Mouse (Mus musculus) urinary bladder, adult 2 months (tissue): ENCODE measurements around the gene Zfyve27. TPM values are rescaled to one million over a fixed set of nuclear protein-coding genes. Genes with fewer than 3 reads are reported as not detected.

Source experiments
- DNase-seq: peaks from one replicate; pipeline ENCODE4 v3.0.0; 2022; ENCODE audit warnings: low spot score
- polyA plus RNA-seq: library from polyadenylated mRNA; depleted of rRNA; stranded (reverse); fragments of >200 nt; gene quantifications from 2 replicates; pipeline ENCODE4 v1.2.3, GENCODE M21; 2012

Gene Zfyve27
- polyA plus RNA-seq, 1 experiment = 50.3 TPM

- DNase-seq = no peak
These were observed 13.7 kb downstream of the Zfyve27 start for GRCm38 (mm10) chr19:42177461-42177860.

GRCm38 (mm10) chr19:42179356-42179755, 15.6 kb downstream of the Zfyve27 start:
- no peak for DNase-seq

GRCm38 (mm10) chr19:42182673-42183072, 18.9 kb downstream of the Zfyve27 start:
- DNase-seq = no peak

- no peak for DNase-seq
These were observed 26.0 kb downstream of the Zfyve27 start for GRCm38 (mm10) chr19:42189735-42190134.

GRCm38 (mm10) chr19:42190494-42190893, 26.7 kb downstream of the Zfyve27 start:
- DNase-seq = no peak

GRCm38 (mm10) chr19:42193311-42193710, 29.6 kb downstream of the Zfyve27 start:
- DNase-seq = no peak

- no peak for DNase-seq
These were observed 32.6 kb downstream of the Zfyve27 start for GRCm38 (mm10) chr19:42196378-42196777.

- DNase-seq = no peak
These were observed 33.3 kb downstream of the Zfyve27 start for GRCm38 (mm10) chr19:42197066-42197465.

GRCm38 (mm10) chr19:42198026-42198425, 34.3 kb downstream of the Zfyve27 start:
- no peak for DNase-seq

GRCm38 (mm10) chr19:42201696-42202381, 38.1 kb downstream of the Zfyve27 start, which contains the start of gene Sfrp5:
TSS of gene Sfrp5 (minus strand) at chr19:42202252.
- DNase-seq = no peak

- no peak for DNase-seq
These were observed 38.7 kb downstream of the Zfyve27 start for GRCm38 (mm10) chr19:42202467-42202866.

- no peak for DNase-seq
These were observed 40.6 kb downstream of the Zfyve27 start for GRCm38 (mm10) chr19:42204306-42204705.

- no peak for DNase-seq
These were observed 41.5 kb downstream of the Zfyve27 start for GRCm38 (mm10) chr19:42205201-42205600.

GRCm38 (mm10) chr19:42209485-42209884, 45.7 kb downstream of the Zfyve27 start:
- DNase-seq = no peak

- no peak for DNase-seq
These were observed 46.2 kb downstream of the Zfyve27 start for GRCm38 (mm10) chr19:42209976-42210375.

GRCm38 (mm10) chr19:42211936-42212335, 48.2 kb downstream of the Zfyve27 start:
- no peak for DNase-seq

GRCm38 (mm10) chr19:42214601-42215000, 50.9 kb downstream of the Zfyve27 start:
- DNase-seq = no peak

- no peak for DNase-seq
These were observed 53.1 kb downstream of the Zfyve27 start for GRCm38 (mm10) chr19:42216699-42217373.

GRCm38 (mm10) chr19:42217374-42217763, 53.6 kb downstream of the Zfyve27 start:
- DNase-seq = no peak

GRCm38 (mm10) chr19:42226451-42226850, 62.7 kb downstream of the Zfyve27 start:
- no peak for DNase-seq

GRCm38 (mm10) chr19:42229499-42230287, 65.9 kb downstream of the Zfyve27 start:
- no peak for DNase-seq

- no peak for DNase-seq
These were observed 66.5 kb downstream of the Zfyve27 start for GRCm38 (mm10) chr19:42230288-42230568.

- DNase-seq = no peak
These were observed 67.2 kb downstream of the Zfyve27 start for GRCm38 (mm10) chr19:42230986-42231385.
